Mouse (Mus musculus) heart, adult 10 weeks (tissue): ENCODE results near the gene Pcolce2. TPM values are rescaled to one million over a fixed set of nuclear protein-coding genes. Genes with fewer than 3 reads are reported as not detected.

Experiments
- polyA plus RNA-seq: library from polyadenylated mRNA; stranded (reverse); fragments of 350-450 nt; fragmentation: Illumina TruSeq; extraction: RNeasy Lipid Tissue Mini Kit (QIAGEN cat#74804); gene quantifications from one replicate; pipeline ENCODE4 v1.2.3, GENCODE M21; 2014; ENCODE audit warnings: low read depth, low replicate concordance

The Pcolce2 gene
- 12.8 TPM for polyA plus RNA-seq

GRCm38 (mm10) chr9:95637271-95638181 lies at the start of gene Pcolce2:
Pcolce2 (plus strand) TSS chr9:95637601.

Other genes with a start within 250 kb of the Pcolce2 start
- gene Chst2, start 230.9 kb upstream of the Pcolce2 start, polyA plus RNA-seq = 0.42 TPM
- gene U2surp, start 125.6 kb upstream of the Pcolce2 start, polyA plus RNA-seq = 37.9 TPM
- gene Paqr9, start 77.9 kb upstream of the Pcolce2 start, polyA plus RNA-seq = 20.2 TPM
- gene Trpc1, start 112.8 kb downstream of the Pcolce2 start, polyA plus RNA-seq = 7.7 TPM
- gene Pls1, start 207.7 kb downstream of the Pcolce2 start, polyA plus RNA-seq = 0.16 TPM
- gene Atr, start 220.0 kb downstream of the Pcolce2 start, polyA plus RNA-seq = 7.6 TPM